Comparison of ENCODE assay signal across 32 mouse cellular contexts in the genomic region with DNA sequence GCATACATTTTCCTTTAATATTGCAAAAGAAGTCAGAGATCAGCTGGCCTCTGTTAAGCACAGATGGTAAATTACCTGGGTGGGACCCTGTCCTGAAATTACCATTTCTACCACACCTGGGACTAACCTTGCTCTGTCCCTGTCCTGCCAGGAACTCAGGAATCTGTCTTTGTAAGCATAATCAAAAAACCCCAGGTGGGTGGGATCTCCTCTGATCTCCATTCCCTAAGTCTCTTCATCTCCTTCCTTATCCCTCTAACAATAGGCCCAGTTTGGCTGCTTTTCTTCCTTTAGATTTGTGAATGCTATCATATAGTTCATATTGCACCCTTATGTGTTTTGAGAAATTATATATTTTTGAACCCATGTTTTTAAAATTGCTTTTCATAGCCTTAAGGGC. TPM values are rescaled to one million over a fixed set of nuclear protein-coding genes. Genes with fewer than 3 reads are reported as not detected.
"Had no signal": no experiment of that assay in that cellular context is flagged by ENCODE, and none has a peak within 500 bp of the region (broad histone marks: within the 10 kb centered on the region; RNA-seq: fewer than 3 reads in every experiment).

No protein-coding gene starts in this region.

RNA-seq across cellular contexts. Expression of a gene that starts 38.7 kb away (rescaled TPM):
- total RNA-seq: gastrocnemius, postnatal 25 days; granulocyte monocyte progenitor cell, adult 5-6 weeks had no signal
- polyA plus RNA-seq: erythroblast, embryonic 14.5 days had no signal

RNA-seq across cellular contexts. Expression of a gene that starts 52.6 kb away (rescaled TPM):
- total RNA-seq: common myeloid progenitor, adult 5-6 weeks; forebrain, postnatal 0 days; gastrocnemius, adult 18-20 months; gastrocnemius, adult 2 months; gastrocnemius, adult 8-10 months; gastrocnemius, postnatal 10 days; gastrocnemius, postnatal 14 days; gastrocnemius, postnatal 25 days; gastrocnemius, postnatal 36 days; gastrocnemius, postnatal 4 days; granulocyte monocyte progenitor cell, adult 5-6 weeks; heart, adult 18-20 months; heart, adult 2 months; heart, adult 8-10 months had no signal
- polyA plus RNA-seq: cortical plate, adult 2 months; embryonic facial prominence, embryonic 10.5 days; embryonic facial prominence, embryonic 11.5 days; embryonic facial prominence, embryonic 12.5 days; embryonic facial prominence, embryonic 13.5 days; embryonic facial prominence, embryonic 14.5 days; embryonic facial prominence, embryonic 15.5 days; erythroblast, embryonic 14.5 days; forebrain, embryonic 10.5 days; forebrain, embryonic 11.5 days; forebrain, embryonic 12.5 days; forebrain, embryonic 13.5 days; forebrain, embryonic 14.5 days; forebrain, embryonic 16.5 days; forebrain, postnatal 0 days; frontal cortex, adult 2 months; gonadal fat pad, adult 2 months; heart, adult 2 months; heart, embryonic 10.5 days; heart, embryonic 11.5 days had no signal
